Mouse (Mus musculus) intestine, postnatal 0 days (tissue): ENCODE measurements at regions not wholly inside any gene's neighbourhood (a gene's known extent, or its start where the extent isn't known, plus 50 kb on each side); places are given as distances from the start of the nearest gene placed in this dataset.

Source experiments
- ATAC-seq: fragments of 200-750 bp; cut with Nextera tagmentation; 2 replicates; pipeline ENCODE4 v1.8.0; 2017; ENCODE audit warnings: mild to moderate bottlenecking, moderate TSS enrichment, moderate library complexity
- H3K27ac ChIP-seq: fragments of 300-500 bp; sonication (generic); 2 replicates; pipeline ENCODE4 v1.5.1; 2014; ENCODE audit warnings: mild to moderate bottlenecking, low read depth, low read length, moderate library complexity
- H3K27me3 ChIP-seq: fragments of 300-500 bp; sonication (generic); replicated peaks from 2 replicates; pipeline ENCODE4 v1.6.1; 2014; ENCODE audit warnings: low read length, mixed read lengths; ENCODE audit not compliant: control insufficient read depth, insufficient read depth
- H3K36me3 ChIP-seq: fragments of 300-500 bp; sonication (generic); 2 replicates; pipeline ENCODE4 v1.6.1; 2014; ENCODE audit warnings: mild to moderate bottlenecking, moderate library complexity; ENCODE audit not compliant: control insufficient read depth, insufficient read depth
- H3K4me1 ChIP-seq: fragments of 300-500 bp; sonication (generic); replicated peaks from 2 replicates; pipeline ENCODE4 v1.6.1; 2014; ENCODE audit warnings: antibody characterized with exemption, low read length, mixed read lengths; ENCODE audit not compliant: control insufficient read depth, insufficient read depth
- H3K4me2 ChIP-seq: fragments of 300-500 bp; sonication (generic); replicated peaks from 2 replicates; pipeline ENCODE4 v1.6.1; 2014; ENCODE audit warnings: low read depth, mild to moderate bottlenecking, moderate library complexity
- H3K4me3 ChIP-seq: fragments of 300-500 bp; sonication (generic); 2 replicates; pipeline ENCODE4 v1.5.1; 2014; ENCODE audit warnings: low read depth, low read length
- H3K9ac ChIP-seq: fragments of 300-500 bp; sonication (generic); 2 replicates; pipeline ENCODE4 v1.6.1; 2014; ENCODE audit warnings: mild to moderate bottlenecking, low read depth, low read length
- H3K9me3 ChIP-seq: fragments of 300-500 bp; sonication (generic); 2 replicates; pipeline ENCODE4 v1.6.1; 2016; ENCODE audit warnings: mixed run types; ENCODE audit not compliant: control insufficient read depth
- CTCF ChIP-seq: sonication (generic); IDR thresholded peaks from 2 replicates; pipeline ENCODE4 v1.5.1; 2016; ENCODE audit warnings: low read depth, mild to moderate bottlenecking, control low read depth, antibody characterized with exemption, moderate library complexity
- WGBS: fragments of 180-500 bp; shearing (Covaris S2); extraction: QIAGEN DNeasy Blood & Tissue Kit; methylation state at CpG from one replicate; pipeline ENCODE4 v1.1.7; 2014; 5-methylcytosine and 5-hydroxymethylcytosine counted together

DNA sequence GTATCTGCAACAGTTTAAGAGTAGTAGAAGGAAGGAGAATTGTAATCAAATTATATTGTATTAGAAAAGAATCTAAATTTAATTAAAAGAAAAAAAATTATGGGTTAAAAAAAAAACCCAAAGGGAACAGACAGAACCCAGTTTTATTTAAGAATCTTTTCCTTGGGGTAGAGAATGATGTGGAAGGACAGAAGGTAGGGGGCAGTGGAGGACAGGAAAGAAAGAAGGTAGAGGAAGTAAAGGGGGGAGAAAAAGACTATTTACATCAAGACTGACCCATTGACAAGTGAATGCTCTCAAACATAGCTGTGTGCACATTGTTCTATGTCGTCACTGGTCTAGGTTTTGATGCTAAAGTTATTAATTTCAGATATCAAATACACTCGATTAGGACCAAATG is 142.8 kb upstream of the Cdh20 start:
- no peaks in the 10 kb centered on the region for H3K4me1 ChIP-seq

DNA sequence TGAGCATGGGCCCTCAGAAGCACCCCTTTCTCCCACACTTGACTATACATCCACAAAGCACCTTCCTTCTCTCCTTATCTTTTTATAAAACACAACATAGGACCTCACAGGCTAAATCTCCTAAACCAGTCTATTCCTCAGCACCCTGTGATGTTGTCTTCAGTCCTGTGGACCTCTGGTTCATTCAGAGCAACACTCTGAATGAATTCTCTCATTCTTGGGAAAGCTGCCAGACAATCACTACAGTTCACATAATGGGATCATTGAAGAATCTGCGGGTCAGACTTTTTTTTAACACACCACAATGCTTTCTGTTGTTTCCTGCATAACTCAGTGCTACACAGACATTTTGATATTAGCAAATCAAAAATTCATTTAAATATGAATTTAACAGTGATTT is 115.9 kb upstream of the Cdh20 start:
- H3K4me3 ChIP-seq = no peak overlapping the region
- TF ChIP-seq CTCF = no peak
- H3K27ac ChIP-seq = no peak overlapping the region
- WGBS = 67% methylated on average over 1 of the region's 1 CpGs
- no peak overlapping the region for H3K4me2 ChIP-seq
- H3K36me3 ChIP-seq = no peaks in the 10 kb centered on the region
- no peaks in the 10 kb centered on the region for H3K4me1 ChIP-seq
- no peak for ATAC-seq
- H3K9me3 ChIP-seq = no peaks in the 10 kb centered on the region
- H3K9ac ChIP-seq = no peak overlapping the region
- no peaks in the 10 kb centered on the region for H3K27me3 ChIP-seq

More for the DNA sequence above, 142.8 kb upstream of the Cdh20 start:
- Histone ChIP-seq H3K27ac (no peak overlapping the region), H3K4me3 (no peak overlapping the region), H3K27me3 (no peaks in the 10 kb centered on the region), H3K4me2 (no peak overlapping the region), H3K9ac (no peak overlapping the region), H3K9me3 (no peaks in the 10 kb centered on the region), H3K36me3 (no peaks in the 10 kb centered on the region)
- peak; percentile 31 for TF ChIP-seq CTCF
- no peak for ATAC-seq
- 70% methylated on average over 2 of the region's 2 CpGs for WGBS
